Comparison of ENCODE assay signal across 10 mouse cellular contexts in genomic region chr13:42526966-42527365, GRCm38 (mm10).
DNase-seq lines count a peak whose midpoint lies in the region; ATAC-seq and TF ChIP-seq lines count a peak whose summit lies in the region.
"Had no signal": no experiment of that assay in that cellular context is flagged by ENCODE, and none has a peak within 500 bp of the region (broad histone marks: within the 10 kb centered on the region; RNA-seq: fewer than 3 reads in every experiment).

No protein-coding gene starts in this region.

- no peaks in the 10 kb centered on the region for H3K27me3 ChIP-seq in kidney, embryonic 15.5 days
- no peaks in the 10 kb centered on the region for H3K27me3 ChIP-seq in heart, embryonic 16.5 days (ENCODE audit: control insufficient read depth, insufficient read depth, low read length)
- H3K27me3 ChIP-seq in liver, postnatal 0 days (ENCODE audit: insufficient read depth, low read length) = no peaks in the 10 kb centered on the region
- H3K27me3 ChIP-seq: embryonic facial prominence, embryonic 12.5 days had no signal

- H3K4me1 ChIP-seq in kidney, embryonic 15.5 days = peaks cover 18% of the 10 kb centered on the region
- peaks cover 14% of the 10 kb centered on the region for H3K4me1 ChIP-seq in heart, embryonic 16.5 days (ENCODE audit: control insufficient read depth, insufficient read depth, low read length)
- H3K4me1 ChIP-seq in liver, postnatal 0 days (ENCODE audit: insufficient read depth) = no peaks in the 10 kb centered on the region
- H3K4me1 ChIP-seq: embryonic facial prominence, embryonic 12.5 days had no signal

- 16% methylated on average over 8 of the region's 8 CpGs for WGBS in kidney, embryonic 15.5 days
- 29% methylated on average over 8 of the region's 8 CpGs for WGBS in heart, embryonic 16.5 days
- WGBS in liver, postnatal 0 days (ENCODE audit: insufficient replicate concordance) = 31% methylated on average over 8 of the region's 8 CpGs

- no peak for ATAC-seq in kidney, embryonic 15.5 days (replicated peaks; ENCODE audit: low FRiP score)
- peak; percentile 75 for ATAC-seq in heart, embryonic 16.5 days (replicated peaks; ENCODE audit: extremely low read depth, insufficient read depth, low FRiP score)
- peak; percentile 40; the same call in 1 of the 2 replicates for ATAC-seq in liver, postnatal 0 days
- ATAC-seq in megakaryocyte-erythroid progenitor cell, adult 5-6 weeks (replicated peaks; ENCODE audit: low FRiP score, low TSS enrichment, poor library complexity, severe bottlenecking) = no peak

- no peak overlapping the region for H3K4me2 ChIP-seq in kidney, embryonic 15.5 days
- H3K4me2 ChIP-seq in heart, embryonic 16.5 days (ENCODE audit: low read depth, low read length) = no peak overlapping the region
- H3K4me2 ChIP-seq in liver, postnatal 0 days (ENCODE audit: low read depth, low read length) = no peak overlapping the region
- H3K4me2 ChIP-seq: embryonic facial prominence, embryonic 12.5 days had no signal

- H3K9ac ChIP-seq in kidney, embryonic 15.5 days = no peak overlapping the region
- H3K9ac ChIP-seq in heart, embryonic 16.5 days (ENCODE audit: low read length) = no peak overlapping the region
- H3K9ac ChIP-seq in liver, postnatal 0 days (replicated peaks) = no peak overlapping the region
- H3K9ac ChIP-seq: embryonic facial prominence, embryonic 12.5 days; liver, embryonic 14.5 days had no signal

- H3K9me3 ChIP-seq in kidney, embryonic 15.5 days (replicated peaks) = 0 out of 2 replicates have a peak, but pooled peaks cover 2% of the 10 kb centered on the region
- no peaks in the 10 kb centered on the region for H3K9me3 ChIP-seq in heart, embryonic 16.5 days (replicated peaks; ENCODE audit: control insufficient read depth, low read length)
- no peaks in the 10 kb centered on the region for H3K9me3 ChIP-seq in liver, postnatal 0 days (ENCODE audit: low read length)
- H3K9me3 ChIP-seq: embryonic facial prominence, embryonic 12.5 days had no signal

- no peak overlapping the region for H3K27ac ChIP-seq in kidney, embryonic 15.5 days
- peak overlapping the region; percentile 19; the same call in 1 of the 2 replicates for H3K27ac ChIP-seq in heart, embryonic 16.5 days (ENCODE audit: low read length)
- H3K27ac ChIP-seq in liver, postnatal 0 days (ENCODE audit: low read depth) = no peak overlapping the region
- H3K27ac ChIP-seq: embryonic facial prominence, embryonic 12.5 days; liver, embryonic 14.5 days had no signal

- TF ChIP-seq CTCF in liver, postnatal 0 days (IDR thresholded peaks at IDR 0.05; ENCODE audit: low read depth) = no peak

- DNase-seq in kidney, adult 11 months = peak; percentile 67
- DNase-seq in adrenal gland, postnatal 4 days (ENCODE audit: low spot score in 2 of 2) = peak; percentile 3 to 40
- DNase-seq in liver, postnatal 0 days = peak; percentile 46
- peak; percentile 77 for DNase-seq in yolk sac, embryonic 10.5 days (ENCODE audit: low spot score)
- DNase-seq in urinary bladder, adult 2 months (ENCODE audit: low spot score) = no peak

- H3K36me3 ChIP-seq in kidney, embryonic 15.5 days = no peaks in the 10 kb centered on the region
- H3K36me3 ChIP-seq in heart, embryonic 16.5 days (ENCODE audit: control insufficient read depth, insufficient read depth) = no peaks in the 10 kb centered on the region
- no peaks in the 10 kb centered on the region for H3K36me3 ChIP-seq in liver, postnatal 0 days (replicated peaks; ENCODE audit: insufficient read depth, low read length)
- H3K36me3 ChIP-seq: embryonic facial prominence, embryonic 12.5 days had no signal

- no peak overlapping the region for H3K4me3 ChIP-seq in kidney, embryonic 15.5 days (replicated peaks)
- no peak overlapping the region for H3K4me3 ChIP-seq in heart, embryonic 16.5 days (ENCODE audit: low read length)
- no peak overlapping the region for H3K4me3 ChIP-seq in liver, postnatal 0 days (ENCODE audit: low read depth, low read length)
- H3K4me3 ChIP-seq: embryonic facial prominence, embryonic 12.5 days had no signal

- TF ChIP-seq EP300 in liver, postnatal 0 days (IDR thresholded peaks at IDR 0.05; ENCODE audit: low read depth) = no peak

Comparison
In these comparisons a context has a peak if more than half of its experiments do, and no peak if none do; other contexts are left out.
1. ATAC-seq: peak in heart, embryonic 16.5 days (single experiment) and liver, postnatal 0 days (single experiment); none in kidney, embryonic 15.5 days (single experiment) and megakaryocyte-erythroid progenitor cell, adult 5-6 weeks (single experiment).